Mouse (Mus musculus) ovary, adult 18-20 months (tissue): ENCODE results near the gene Pts.

Experiments
- DNase-seq: peaks from one replicate; pipeline ENCODE4 v3.0.0; 2022; ENCODE audit warnings: low spot score, mixed read lengths

Gene Pts

GRCm38 (mm10) chr9:50530890-50531289 lies 2.4 kb upstream of the Pts start:
- no peak for DNase-seq

DNA sequence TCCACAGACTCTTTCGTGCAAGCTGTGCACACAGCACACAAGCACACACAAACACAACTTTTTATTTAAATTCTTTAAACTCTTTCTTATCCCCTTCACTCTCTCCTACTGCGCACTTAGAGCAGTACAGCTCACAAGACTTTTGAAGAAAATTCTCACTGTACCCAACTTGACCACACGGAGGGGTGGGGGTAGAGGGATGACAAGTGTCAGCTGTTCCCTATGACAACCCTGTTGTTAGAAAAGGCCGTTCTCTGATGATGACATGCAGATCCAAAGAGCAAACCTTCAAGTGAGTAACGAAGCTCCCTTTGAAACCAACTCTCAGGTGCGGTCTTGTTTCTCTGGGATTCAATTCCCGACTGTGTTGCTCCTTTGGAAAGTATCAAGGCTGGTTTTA lies 664 bp downstream of the Pts start:
- no peak for DNase-seq

DNA sequence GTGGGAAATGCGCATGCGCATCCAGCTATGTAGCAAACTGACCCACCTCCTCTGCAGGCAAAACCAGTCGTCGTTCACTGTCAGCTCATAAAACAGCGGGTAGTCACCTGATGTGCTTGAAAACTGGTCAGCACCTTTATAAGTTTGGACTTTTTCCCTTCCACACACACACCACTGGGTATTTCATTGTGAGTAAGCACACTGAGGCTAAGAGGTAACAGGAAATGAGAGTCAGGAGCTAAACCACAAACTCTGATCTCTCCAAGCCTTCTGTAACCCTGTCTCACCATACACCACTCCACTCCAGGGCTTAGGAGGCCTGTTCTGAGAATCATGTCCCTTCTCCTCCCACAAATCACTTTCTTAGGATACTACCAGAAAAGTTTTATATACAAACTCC lies 2.9 kb downstream of the Pts start:
- no peak for DNase-seq

GRCm38 (mm10) chr9:50524936-50525335 lies 3.6 kb downstream of the Pts start:
- DNase-seq: no peak

DNA sequence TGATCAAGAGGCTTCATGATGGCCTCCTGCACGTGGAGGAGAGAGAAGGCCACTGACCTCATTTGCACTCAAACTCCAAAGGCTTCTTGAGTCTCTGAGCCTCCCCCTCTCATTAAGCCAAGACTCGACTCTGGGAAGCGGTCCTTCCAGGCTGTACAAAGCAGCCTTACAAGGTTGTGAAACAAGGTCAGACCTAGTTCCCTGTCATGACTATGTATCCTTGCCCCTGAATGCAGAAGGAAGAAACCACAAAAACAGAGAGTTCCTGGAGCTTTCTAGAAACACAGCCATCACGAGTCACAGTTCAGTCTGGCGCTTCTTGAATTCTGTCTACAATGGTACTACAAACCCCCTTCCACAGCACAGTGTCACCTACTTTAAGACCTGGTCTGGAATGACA lies 6.0 kb downstream of the Pts start:
- no peak for DNase-seq

- no peak for DNase-seq
Observed at GRCm38 (mm10) chr9:50521562-50521961, 7.0 kb downstream of the Pts start.

DNA sequence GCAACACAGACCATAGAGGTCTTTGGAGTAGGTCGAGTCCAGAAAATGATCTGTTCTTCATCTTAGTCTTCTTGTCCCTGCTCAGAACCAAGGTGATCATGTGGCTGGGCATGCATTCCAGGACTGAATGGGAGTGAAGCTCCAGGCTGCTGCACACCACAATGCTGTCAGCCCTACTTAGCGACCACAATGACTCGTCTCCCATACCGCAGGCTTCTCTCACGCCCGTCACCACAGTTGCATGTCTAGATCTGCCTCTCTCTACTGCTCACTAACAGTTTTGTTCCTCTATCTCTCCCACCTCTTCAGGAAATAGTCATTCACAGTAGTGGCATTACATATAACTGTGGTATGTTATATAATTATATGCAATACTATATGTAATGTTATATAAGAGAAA lies 7.8 kb downstream of the Pts start:
- no peak for DNase-seq

GRCm38 (mm10) chr9:50518781-50519180 lies 9.7 kb downstream of the Pts start:
- DNase-seq: no peak

- no peak for DNase-seq
Observed at GRCm38 (mm10) chr9:50515462-50515861, 13.1 kb downstream of the Pts start.

GRCm38 (mm10) chr9:50507570-50507969 lies 21.0 kb downstream of the Pts start:
- DNase-seq: no peak

DNA sequence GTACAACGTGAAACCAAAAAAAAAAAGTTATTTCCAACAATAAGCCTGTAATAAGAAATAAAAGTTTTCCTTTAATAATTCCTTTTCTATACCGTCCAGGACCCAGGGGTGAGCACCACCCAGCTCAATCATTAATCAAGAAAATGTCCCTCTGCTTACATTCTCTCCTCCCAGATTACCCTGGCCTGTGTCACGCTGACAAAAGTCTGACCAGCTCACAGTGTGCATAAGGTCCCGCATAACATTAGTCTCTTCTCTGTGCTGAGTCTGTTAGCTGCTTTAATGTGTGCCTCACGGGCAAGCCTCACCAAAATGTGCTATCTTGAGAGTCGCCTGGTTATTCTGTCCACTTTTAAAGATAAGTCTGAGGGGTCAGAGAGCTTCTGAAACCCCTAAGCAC lies 23.1 kb downstream of the Pts start:
- no peak for DNase-seq

GRCm38 (mm10) chr9:50502949-50503348 lies 25.6 kb downstream of the Pts start:
- no peak for DNase-seq

- no peak for DNase-seq
Observed at GRCm38 (mm10) chr9:50500974-50501501, 27.5 kb downstream of the Pts start.

DNA sequence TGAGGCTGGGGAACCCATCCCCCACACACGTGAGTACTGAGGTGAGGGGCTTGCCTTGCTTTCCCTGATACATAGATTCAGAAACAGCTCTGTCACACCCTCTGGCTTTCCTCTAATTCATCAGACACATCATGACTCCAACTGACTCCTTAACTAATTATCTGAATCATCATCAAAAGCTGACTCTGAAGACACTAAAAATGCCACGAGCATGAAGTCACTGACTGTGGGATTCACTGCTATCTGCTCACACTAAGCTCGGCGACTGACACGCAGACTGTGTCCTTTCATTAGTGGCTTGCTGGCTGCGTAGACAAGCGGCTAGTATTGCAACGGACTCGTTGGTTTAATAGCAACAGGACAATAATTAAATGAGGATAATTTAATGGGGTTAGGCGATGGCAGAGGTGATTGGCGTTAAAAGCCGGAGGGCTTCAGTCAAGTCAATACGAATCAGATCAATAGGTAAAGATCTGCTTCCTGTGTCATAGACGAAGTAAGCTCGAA lies 28.0 kb downstream of the Pts start:
- DNase-seq: no peak

DNA sequence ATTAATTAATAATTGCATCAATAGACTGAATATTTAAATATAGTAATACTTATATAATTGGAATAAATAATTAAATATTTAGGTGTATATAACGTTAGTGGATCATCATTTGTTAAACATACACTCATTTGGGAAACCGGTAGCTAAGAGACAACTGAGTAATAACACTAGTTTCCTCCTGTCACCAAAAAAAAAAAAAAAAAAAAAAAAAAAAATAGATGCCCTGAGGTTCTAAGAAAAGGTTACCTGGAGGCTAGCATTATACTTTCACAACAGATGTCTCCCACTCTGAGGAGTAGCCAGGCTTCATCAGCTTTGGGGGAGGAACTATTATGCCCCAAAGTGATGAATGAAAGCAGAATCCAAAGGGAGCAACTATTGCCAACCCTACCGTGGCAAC lies 28.7 kb downstream of the Pts start:
- DNase-seq: no peak

DNA sequence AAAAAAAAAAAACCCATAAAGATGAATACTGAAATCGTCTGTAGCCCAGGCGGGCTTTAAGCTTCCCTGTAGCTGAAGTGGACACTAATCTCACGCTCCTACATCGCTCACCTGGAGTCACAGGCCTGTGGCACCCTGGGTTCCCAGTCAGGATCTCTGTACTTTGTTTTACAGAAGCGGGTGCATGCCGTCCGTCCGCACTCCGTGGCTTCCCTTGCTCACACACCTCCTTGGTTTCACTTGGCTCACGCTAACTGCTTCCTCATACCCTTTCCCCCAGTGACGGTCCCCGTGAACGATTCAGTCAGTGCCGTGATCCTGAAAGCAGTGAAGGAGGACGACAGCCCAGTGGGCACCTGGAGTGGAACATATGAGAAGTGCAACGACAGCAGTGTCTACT lies 29.7 kb downstream of the Pts start:
- DNase-seq: no peak

DNA sequence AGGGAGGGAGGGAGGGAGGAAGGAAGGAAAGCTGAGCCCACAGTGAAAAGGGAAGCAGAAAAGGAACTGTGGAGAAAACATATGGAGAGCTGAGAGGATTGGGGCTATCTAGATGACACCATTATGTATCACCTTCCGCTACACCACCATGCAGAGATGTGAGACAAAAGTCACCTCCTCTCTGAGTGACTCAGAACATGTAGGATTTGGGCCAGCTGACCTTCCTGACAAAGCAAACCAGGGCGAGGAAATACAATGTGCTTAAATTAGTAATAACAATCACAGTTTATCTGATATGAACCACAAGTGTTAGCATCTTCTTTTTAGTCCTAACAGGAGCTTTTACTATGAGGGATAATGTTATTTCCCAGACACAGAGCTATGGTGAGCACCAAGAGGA lies 31.0 kb downstream of the Pts start:
- no peak for DNase-seq

DNA sequence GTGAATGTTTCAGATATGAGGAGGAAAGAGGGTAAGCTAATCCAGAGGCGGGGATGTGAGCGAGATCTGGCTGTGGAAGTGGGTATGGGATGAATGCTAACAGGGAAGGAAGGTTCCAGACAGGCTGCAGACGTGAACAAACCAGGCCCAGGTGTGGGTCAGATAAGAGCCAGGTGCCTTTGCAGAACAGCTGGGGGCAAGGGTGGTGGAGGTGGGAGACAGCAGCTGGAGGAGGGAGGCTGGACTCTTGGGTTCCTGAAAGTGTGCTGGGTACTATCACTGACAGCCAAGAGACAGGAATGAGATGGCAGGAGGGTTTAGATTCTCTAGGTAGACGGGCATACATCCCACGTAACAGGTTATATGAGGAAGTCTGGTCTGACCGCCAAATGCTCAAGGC lies 31.4 kb downstream of the Pts start:
- DNase-seq: no peak

DNA sequence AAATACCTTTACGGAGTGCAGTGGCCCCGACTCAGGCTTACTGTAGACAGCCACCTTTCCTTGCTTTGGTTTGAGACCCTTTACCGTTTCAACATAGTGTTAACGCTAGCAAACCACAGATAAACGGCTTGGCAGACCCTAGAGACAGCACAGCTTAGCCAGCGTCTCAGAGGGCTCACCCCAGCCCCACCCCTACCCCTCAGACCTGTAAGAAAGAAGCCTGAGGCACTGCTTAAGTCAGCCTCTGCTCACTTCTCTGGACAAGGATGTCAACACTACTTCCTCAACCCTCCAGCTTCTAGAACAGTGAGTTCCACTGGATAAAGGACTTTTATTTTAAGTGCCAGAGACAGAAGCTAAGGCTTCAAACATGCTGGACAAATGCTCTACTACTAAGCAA lies 32.0 kb downstream of the Pts start:
- DNase-seq: no peak

- no peak for DNase-seq
Observed at GRCm38 (mm10) chr9:50496151-50496505, 32.4 kb downstream of the Pts start.

DNA sequence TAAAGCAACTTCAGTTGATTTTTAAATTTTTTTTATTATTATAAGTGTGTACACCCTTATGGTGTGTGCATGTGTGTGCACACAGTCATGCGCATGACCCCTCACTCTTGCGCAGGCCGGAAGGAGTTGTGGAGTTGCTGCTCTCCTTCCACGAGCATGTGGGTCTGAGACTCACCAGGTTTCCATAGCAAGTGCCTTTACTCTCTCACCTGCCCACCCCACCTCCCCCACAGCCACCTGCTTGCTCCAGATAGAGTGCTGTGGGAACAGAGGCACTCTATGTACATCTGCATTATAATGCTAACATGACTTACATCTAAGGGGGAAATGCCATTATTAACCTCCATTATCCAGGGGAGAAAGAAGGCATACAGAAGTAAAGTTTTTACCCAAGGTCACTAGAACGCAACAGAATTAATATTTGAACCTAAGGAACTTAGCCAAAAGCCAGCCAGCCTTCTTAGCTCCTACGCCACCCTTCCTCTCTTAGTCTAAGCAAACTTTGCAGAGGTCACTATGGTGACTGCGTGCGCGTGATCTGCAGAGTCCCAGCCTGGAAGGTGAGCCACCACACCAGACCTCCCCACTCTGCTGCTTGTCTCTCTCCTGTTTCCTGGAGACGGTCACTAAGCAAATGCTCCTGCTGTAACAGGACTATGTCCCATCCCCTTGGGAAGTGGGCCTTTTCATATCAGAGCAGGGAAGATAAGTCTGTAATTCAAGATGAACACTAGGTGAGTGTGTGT lies 32.9 kb downstream of the Pts start:
- DNase-seq: no peak

DNA sequence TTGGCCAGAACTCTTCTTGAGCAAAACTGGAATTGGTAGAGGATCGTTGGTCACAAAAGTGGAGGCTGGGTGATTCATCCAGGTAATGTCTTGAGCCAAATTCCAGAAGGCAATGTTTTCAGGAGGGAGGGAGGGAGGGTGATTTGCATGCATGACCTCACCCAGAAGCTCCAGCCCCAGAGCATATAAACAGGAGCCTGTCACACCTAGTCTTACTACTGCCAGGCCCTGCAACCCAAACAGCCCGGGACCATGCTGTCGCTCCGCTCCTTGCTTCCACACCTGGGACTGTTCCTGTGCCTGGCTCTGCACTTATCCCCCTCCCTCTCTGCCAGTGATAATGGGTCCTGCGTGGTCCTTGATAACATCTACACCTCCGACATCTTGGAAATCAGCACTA lies 34.2 kb downstream of the Pts start, which contains the start of gene Plet1:
Gene Plet1, plus strand, starts transcription at position 215 of the 400 bp plus-strand sequence.
- DNase-seq: no peak

DNA sequence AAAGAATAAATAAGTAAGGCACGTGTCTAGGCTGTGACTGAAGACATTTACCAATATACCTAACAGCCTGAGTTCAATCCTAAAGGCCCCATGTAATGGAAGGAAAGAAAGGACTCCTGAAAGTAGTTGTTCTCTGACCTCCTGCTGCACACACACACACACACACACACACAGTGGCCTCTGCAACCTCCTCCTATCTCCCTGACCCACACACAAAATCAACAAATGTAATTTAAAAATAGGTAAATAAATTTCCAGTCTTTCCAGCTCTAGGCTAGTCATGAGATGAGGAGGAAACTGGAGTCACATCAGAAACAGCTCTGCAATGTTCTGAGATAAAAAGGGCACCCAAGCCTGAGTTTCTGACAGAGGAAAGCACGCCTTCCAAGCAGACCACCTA lies 34.7 kb downstream of the Pts start:
- DNase-seq: no peak

DNA sequence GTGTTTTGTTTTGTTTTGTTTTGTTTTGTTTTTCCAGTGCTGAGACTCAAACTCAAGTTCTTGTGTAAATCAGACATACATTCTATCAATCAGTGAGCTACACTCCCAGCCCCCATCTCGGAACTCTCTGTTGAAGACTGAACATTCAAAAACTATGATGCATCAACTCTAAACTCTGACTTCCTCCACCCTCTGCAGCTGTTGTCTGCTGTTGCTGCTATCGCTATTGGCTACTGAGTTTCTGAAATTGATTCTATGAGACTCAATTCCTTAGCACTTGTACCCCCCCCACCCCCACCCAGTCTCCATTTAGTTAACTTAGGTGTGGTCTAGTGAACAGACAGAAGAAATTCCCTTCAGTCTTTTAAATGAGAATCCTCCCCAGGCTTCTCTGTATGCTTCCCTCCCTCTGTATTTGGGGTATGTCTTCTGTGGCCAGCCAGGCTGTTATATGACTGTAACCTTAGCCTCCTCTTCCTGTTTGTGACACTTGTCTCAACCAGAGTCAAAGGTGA lies 36.9 kb downstream of the Pts start:
- no peak for DNase-seq
